Mouse (Mus musculus) ES-E14 (cell line): ENCODE measurements at regions not wholly inside any gene's neighbourhood (a gene's known extent, or its start where the extent isn't known, plus 50 kb on each side); places are given as distances from the start of the nearest gene placed in this dataset.

Experiments
- DNase-seq: peaks from one replicate; pipeline ENCODE4 v3.0.0-alpha.2; 2013; ENCODE audit warnings: low read depth, low spot score
- H3K27ac ChIP-seq: 2 replicates; pipeline ENCODE4 v1.5.1; 2012; ENCODE audit warnings: low read depth, mild to moderate bottlenecking, low read length, moderate library complexity, mixed read lengths; ENCODE audit not compliant: poor library complexity, insufficient read depth, severe bottlenecking
- H3K36me3 ChIP-seq: 2 replicates; pipeline ENCODE4 v1.6.1; 2012; ENCODE audit warnings: mild to moderate bottlenecking, low read length, moderate library complexity, mixed read lengths; ENCODE audit not compliant: control insufficient read depth, poor library complexity, insufficient read depth, severe bottlenecking
- H3K4me1 ChIP-seq, 2 experiments: fragments of 150-350 bp in 1 of 2; sonication (generic) in 1 of 2; 2 replicates each; pipeline ENCODE4 v1.6.1; 2012; ENCODE audit warnings: low read length in 2 of 2, mild to moderate bottlenecking in 1 of 2, mixed read lengths in 1 of 2; ENCODE audit not compliant: control insufficient read depth in 2 of 2, insufficient read depth in 2 of 2, poor library complexity in 1 of 2
- H3K4me3 ChIP-seq, 2 experiments: fragments of 150-350 bp in 1 of 2; sonication (generic) in 1 of 2; 2 replicates each; pipeline ENCODE4 v1.5.1; 2012; ENCODE audit warnings: low read length in 2 of 2, low read depth in 1 of 2, mild to moderate bottlenecking in 1 of 2, mixed read lengths in 1 of 2; ENCODE audit not compliant: insufficient read depth in 1 of 2, poor library complexity in 1 of 2, severe bottlenecking in 1 of 2
- H3K9ac ChIP-seq: 2 replicates; pipeline ENCODE4 v1.6.1; 2012; ENCODE audit warnings: low read depth, mild to moderate bottlenecking, low read length, mixed read lengths; ENCODE audit not compliant: poor library complexity, insufficient read depth, severe bottlenecking
- H3K9me3 ChIP-seq: fragments of 150-350 bp; sonication (generic); 2 replicates; pipeline ENCODE4 v1.6.1; 2012; ENCODE audit warnings: low read depth, mild to moderate bottlenecking, low read length; ENCODE audit not compliant: control insufficient read depth, insufficient read depth
- CHD2 ChIP-seq: IDR thresholded peaks from 2 replicates; pipeline ENCODE4 v1.6.1; 2014; ENCODE audit warnings: mild to moderate bottlenecking, low read depth, low read length, inconsistent platforms
- HCFC1 ChIP-seq: IDR thresholded peaks from 2 replicates; pipeline ENCODE4 v1.6.1; 2012; ENCODE audit warnings: low read length, inconsistent platforms, borderline replicate concordance; ENCODE audit not compliant: insufficient read depth
- MAFK ChIP-seq: IDR thresholded peaks from 2 replicates; pipeline ENCODE4 v1.6.1; 2014; ENCODE audit warnings: mild to moderate bottlenecking, low read depth, low read length, inconsistent platforms; ENCODE audit not compliant: insufficient read depth
- ZC3H11A ChIP-seq: IDR thresholded peaks from 2 replicates; pipeline ENCODE4 v1.6.1; 2012; ENCODE audit warnings: low read depth, mild to moderate bottlenecking, inconsistent platforms, low read length, borderline replicate concordance
- ZNF384 ChIP-seq: IDR thresholded peaks from 2 replicates; pipeline ENCODE4 v1.6.1; 2012; ENCODE audit warnings: low read depth, low read length, inconsistent platforms
- in situ Hi-C, 2 experiments: fragments of 600-800 bp; cut with MboI; formaldehyde crosslinking; loops; one replicate each; pipeline ENCODE4 v1.15.1; 2025; ENCODE audit warnings: low sequenced_read_pairs in 2 of 2, inconsistent platforms in 1 of 2; ENCODE audit not compliant: unreplicated experiment in 2 of 2

- no peaks in the 10 kb centered on the region for H3K36me3 ChIP-seq
- in situ Hi-C loops: no loop called here
- H3K4me3 ChIP-seq: no peak overlapping the region
- no peak overlapping the region for H3K9ac ChIP-seq
- peaks cover 0 to 2% of the 10 kb centered on the region in 2 experiments; a peak in 1 of 4 replicates for H3K4me1 ChIP-seq
- H3K27ac ChIP-seq: no peak overlapping the region
- H3K9me3 ChIP-seq: no peaks in the 10 kb centered on the region
- no peak for TF ChIP-seq ZNF384
- TF ChIP-seq HCFC1: no peak
- no peak for TF ChIP-seq CHD2
- DNase-seq: no peak
Observed at GRCm38 (mm10) chr10:25023044-25023540, 95.8 kb upstream of the Arg1 start.

GRCm38 (mm10) chr10:25018946-25019345 lies 91.7 kb upstream of the Arg1 start:
- in situ Hi-C loops: no loop called here
- Histone ChIP-seq H3K4me1 (no peaks in the 10 kb centered on the region), H3K36me3 (no peaks in the 10 kb centered on the region), H3K4me3 (no peak overlapping the region), H3K27ac (no peak overlapping the region), H3K9ac (no peak overlapping the region), H3K9me3 (no peaks in the 10 kb centered on the region)
- TF ChIP-seq ZNF384 (no peak), CHD2 (no peak), MAFK (no peak)
- DNase-seq: no peak

GRCm38 (mm10) chr10:25017843-25018242 lies 90.6 kb upstream of the Arg1 start:
- Histone ChIP-seq H3K4me1 (no peaks in the 10 kb centered on the region), H3K4me3 (no peak overlapping the region), H3K9me3 (no peaks in the 10 kb centered on the region), H3K36me3 (no peaks in the 10 kb centered on the region), H3K9ac (no peak overlapping the region), H3K27ac (no peak overlapping the region)
- TF ChIP-seq ZC3H11A (no peak), MAFK (no peak), HCFC1 (no peak), CHD2 (no peak), ZNF384 (no peak)
- DNase-seq: no peak
- in situ Hi-C loops: no loop called here

- Histone ChIP-seq H3K27ac (no peak overlapping the region), H3K9me3 (no peaks in the 10 kb centered on the region), H3K36me3 (no peaks in the 10 kb centered on the region), H3K4me3 (no peak overlapping the region), H3K4me1 (no peaks in the 10 kb centered on the region), H3K9ac (no peak overlapping the region)
- in situ Hi-C loops: no loop called here
- DNase-seq: no peak
- TF ChIP-seq MAFK (no peak), ZC3H11A (no peak), HCFC1 (no peak), ZNF384 (no peak), CHD2 (no peak)
Observed at GRCm38 (mm10) chr10:25016110-25016509, 88.8 kb upstream of the Arg1 start.

- in situ Hi-C loops: no loop called here
- DNase-seq: no peak
- Histone ChIP-seq H3K9ac (no peak overlapping the region), H3K27ac (no peak overlapping the region), H3K9me3 (no peaks in the 10 kb centered on the region), H3K36me3 (no peaks in the 10 kb centered on the region), H3K4me1 (no peaks in the 10 kb centered on the region), H3K4me3 (no peak overlapping the region)
- no peak for TF ChIP-seq HCFC1
- no peak for TF ChIP-seq ZNF384
- TF ChIP-seq MAFK: no peak
- no peak for TF ChIP-seq CHD2
- no peak for TF ChIP-seq ZC3H11A
Observed at GRCm38 (mm10) chr10:25012129-25012528, 84.8 kb upstream of the Arg1 start.
